ENCODE assay signal across 17 mouse cellular contexts in the genomic region with DNA sequence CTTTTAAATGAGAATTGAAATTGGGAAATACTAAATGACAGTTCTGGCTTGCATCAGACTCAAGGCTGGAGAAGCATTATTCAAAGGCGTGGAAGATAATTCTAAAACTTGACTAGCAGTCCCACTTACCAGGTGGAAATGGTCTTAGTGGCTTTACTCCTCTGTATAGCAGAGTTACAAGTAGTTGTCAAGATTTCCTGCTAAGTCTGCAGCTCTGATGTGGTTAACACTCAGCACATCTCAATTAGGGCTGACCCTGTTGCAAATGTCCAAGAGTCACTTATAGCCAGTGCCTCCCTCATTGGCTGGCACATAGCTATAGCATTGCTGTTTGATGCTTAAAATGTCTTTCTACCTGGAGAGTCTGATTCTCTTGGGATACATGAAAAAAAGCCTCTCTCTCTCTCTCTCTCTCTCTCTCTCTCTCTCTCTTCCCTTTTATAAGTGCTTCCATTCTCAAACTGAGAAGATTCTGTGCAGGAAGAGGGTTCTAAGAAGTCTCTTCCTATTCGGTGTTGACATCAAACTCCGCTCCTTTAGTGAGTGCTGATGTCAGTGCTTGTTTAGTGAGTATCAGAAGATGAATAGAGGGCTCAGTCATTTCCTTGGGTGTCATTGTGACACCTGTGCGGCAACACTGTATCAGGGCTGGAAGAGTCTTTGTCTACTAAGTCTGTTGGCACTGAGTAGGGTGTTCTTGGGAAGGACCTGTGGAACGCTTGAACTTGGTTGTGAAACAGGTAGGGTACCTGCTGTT. TPM values are rescaled to one million over a fixed set of nuclear protein-coding genes. Genes with fewer than 3 reads are reported as not detected.
DNase-seq lines count a peak whose midpoint lies in the region; ATAC-seq lines count a peak whose summit lies in the region.
"Had no signal": no experiment of that assay in that cellular context is flagged by ENCODE, and none has a peak within 500 bp of the region (broad histone marks: within the 10 kb centered on the region; RNA-seq: fewer than 3 reads in every experiment).

No protein-coding gene starts in this region.

- H3K27ac ChIP-seq in liver, embryonic 16.5 days (ENCODE audit: low read length), result peak overlapping the region; percentile 34; the same call in 1 of the 2 replicates
- H3K27ac ChIP-seq: embryonic facial prominence, embryonic 15.5 days; intestine, embryonic 15.5 days; left cerebral cortex, adult 2 months; midbrain, embryonic 12.5 days; stomach, embryonic 15.5 days had no signal

- H3K4me2 ChIP-seq in liver, embryonic 16.5 days (ENCODE audit: low read depth, low read length), result no peak overlapping the region
- H3K4me2 ChIP-seq: embryonic facial prominence, embryonic 15.5 days; intestine, embryonic 15.5 days had no signal

- ATAC-seq in megakaryocyte, adult 5-6 weeks (ENCODE audit: poor library complexity, severe bottlenecking), result no peak
- ATAC-seq in activated CD4-positive, CD25-positive, alpha-beta regulatory T cell, adult 4 months, result peak; percentile 21
- no peak for ATAC-seq in liver, embryonic 16.5 days (ENCODE audit: low read depth)
- ATAC-seq: forebrain, embryonic 16.5 days; intestine, embryonic 15.5 days had no signal

- no peaks in the 10 kb centered on the region for H3K27me3 ChIP-seq in megakaryocyte, embryonic 14.5 days (replicated peaks)
- H3K27me3 ChIP-seq in liver, embryonic 16.5 days (ENCODE audit: control insufficient read depth, insufficient read depth, low read depth, low read length), result no peaks in the 10 kb centered on the region
- H3K27me3 ChIP-seq: embryonic facial prominence, embryonic 15.5 days; heart, embryonic 12.5 days; intestine, embryonic 15.5 days; midbrain, embryonic 12.5 days; stomach, embryonic 15.5 days had no signal

- H3K4me1 ChIP-seq in megakaryocyte, embryonic 14.5 days, result peaks cover 73% of the 10 kb centered on the region
- H3K4me1 ChIP-seq in liver, embryonic 16.5 days (ENCODE audit: control insufficient read depth, low read depth, low read length), result peaks cover 68% of the 10 kb centered on the region

- H3K4me3 ChIP-seq in megakaryocyte, embryonic 14.5 days (replicated peaks), result peak overlapping the region; percentile 85
- H3K4me3 ChIP-seq in liver, embryonic 16.5 days (ENCODE audit: low read depth, low read length), result no peak overlapping the region
- H3K4me3 ChIP-seq: embryonic facial prominence, embryonic 15.5 days; intestine, embryonic 15.5 days; left cerebral cortex, adult 2 months; midbrain, embryonic 12.5 days; stomach, embryonic 15.5 days had no signal

- H3K36me3 ChIP-seq in megakaryocyte, embryonic 14.5 days (replicated peaks; ENCODE audit: low read length), result peaks cover 34% of the 10 kb centered on the region
- no peaks in the 10 kb centered on the region for H3K36me3 ChIP-seq in liver, embryonic 16.5 days (ENCODE audit: control insufficient read depth, insufficient read depth)
- H3K36me3 ChIP-seq: heart, embryonic 12.5 days; intestine, embryonic 15.5 days; midbrain, embryonic 12.5 days; stomach, embryonic 15.5 days had no signal

- H3K9me3 ChIP-seq in megakaryocyte, embryonic 14.5 days, result no peaks in the 10 kb centered on the region
- H3K9me3 ChIP-seq in liver, embryonic 16.5 days (replicated peaks; ENCODE audit: control insufficient read depth, low read length), result no peaks in the 10 kb centered on the region
- H3K9me3 ChIP-seq: embryonic facial prominence, embryonic 15.5 days; heart, embryonic 12.5 days; intestine, embryonic 15.5 days; midbrain, embryonic 12.5 days; stomach, embryonic 15.5 days had no signal

- WGBS in liver, embryonic 16.5 days (ENCODE audit: insufficient replicate concordance), result 84% methylated on average over 5 of the region's 5 CpGs

- H3K9ac ChIP-seq in liver, embryonic 16.5 days (ENCODE audit: low read depth, low read length), result no peak overlapping the region
- H3K9ac ChIP-seq: embryonic facial prominence, embryonic 15.5 days; intestine, embryonic 15.5 days; midbrain, embryonic 12.5 days; stomach, embryonic 15.5 days had no signal

- DNase-seq in thymus, postnatal 4 days, result peak; percentile 38
- DNase-seq in frontal cortex, postnatal 25 days (ENCODE audit: low spot score in 2 of 2), result no peak
- no peak for DNase-seq in gastrocnemius, postnatal 10 days
- DNase-seq: gastrocnemius, postnatal 36 days; kidney, postnatal 10 days; lung, postnatal 10 days had no signal

RNA-seq across cellular contexts. Expression of gene Cnst, which starts 3.0 kb away (rescaled TPM):
- 4.7 and 7.3 TPM in 2 replicates for polyA plus RNA-seq in megakaryocyte, embryonic 14.5 days (2012; ENCODE audit: insufficient read depth, low replicate concordance)
- total RNA-seq in megakaryocyte, adult 5-6 weeks (2015), result 13.5 and 14.7 TPM in 2 replicates
- 22.6 and 23.8 TPM in 2 replicates for total RNA-seq in megakaryocyte, adult 5-6 weeks (2017)
- 10 to 100 TPM; 12.3 to 12.5 TPM for polyA plus RNA-seq in activated CD4-positive, CD25-positive, alpha-beta regulatory T cell, adult 4 months (2017; shearing (Covaris generic))
- 11.6 and 11.8 TPM in 2 replicates for polyA plus RNA-seq in liver, embryonic 16.5 days (2015; fragmentation: Nextera tagmentation; extraction: Ambion mirVana)
- 10 to 100 TPM; 33.8 to 35.9 TPM for total RNA-seq in gastrocnemius, postnatal 10 days (2021)

RNA-seq across cellular contexts. Expression of gene Tfb2m, which starts 3.1 kb away (rescaled TPM):
- 5.7 and 6.8 TPM in 2 replicates for polyA plus RNA-seq in megakaryocyte, embryonic 14.5 days (2012; ENCODE audit: insufficient read depth, low replicate concordance)
- total RNA-seq in megakaryocyte, adult 5-6 weeks (2015), result 19.9 and 25.2 TPM in 2 replicates
- 19.6 and 33.1 TPM in 2 replicates for total RNA-seq in megakaryocyte, adult 5-6 weeks (2017)
- polyA plus RNA-seq in activated CD4-positive, CD25-positive, alpha-beta regulatory T cell, adult 4 months (2017; shearing (Covaris generic)), result 10 to 100 TPM; 20.1 to 27.1 TPM
- polyA plus RNA-seq in liver, embryonic 16.5 days (2015; fragmentation: Nextera tagmentation; extraction: Ambion mirVana), result 7.7 and 10.0 TPM in 2 replicates
- 10 to 100 TPM; 22.2 to 25.9 TPM for total RNA-seq in gastrocnemius, postnatal 10 days (2021)

RNA-seq across cellular contexts. Expression of gene Smyd3, which starts 31.3 kb away (rescaled TPM):
- polyA plus RNA-seq in megakaryocyte, embryonic 14.5 days (2012; ENCODE audit: insufficient read depth, low replicate concordance), result 2.4 TPM in 1 of 2 replicates, not detected in the other
- total RNA-seq in megakaryocyte, adult 5-6 weeks (2015), result 7.9 and 13.7 TPM in 2 replicates
- 11.4 and 14.8 TPM in 2 replicates for total RNA-seq in megakaryocyte, adult 5-6 weeks (2017)
- polyA plus RNA-seq in activated CD4-positive, CD25-positive, alpha-beta regulatory T cell, adult 4 months (2017; shearing (Covaris generic)), result 10 to 100 TPM; 24.6 to 32.6 TPM
- polyA plus RNA-seq in liver, embryonic 16.5 days (2015; fragmentation: Nextera tagmentation; extraction: Ambion mirVana), result 5.4 and 6.4 TPM in 2 replicates
- total RNA-seq in gastrocnemius, postnatal 10 days (2021), result 1 to 10 TPM; 5.8 to 6.1 TPM
